Mouse (Mus musculus): ENCODE measurements around the gene Serpinb5. TPM values are rescaled to one million over a fixed set of nuclear protein-coding genes. Genes with fewer than 3 reads are reported as not detected.
"Not testable (repeated sequence)": the region's sequence is repeated elsewhere in the genome, so short reads cannot be mapped to it uniquely, and the experiment has no call there.

Gene Serpinb5
- polyA plus RNA-seq, 1 experiment from 2014 or later: not detected

GRCm38 (mm10) chr1:106883369-106883768 is 22.4 kb downstream of the Serpinb5 start:
- 80% methylated on average over 5 of the region's 5 CpGs for WGBS
- H3K36me3 ChIP-seq: no peaks in the 10 kb centered on the region
- DNase-seq (ENCODE audit: low spot score): no peak
- no peak overlapping the region for H3K4me3 ChIP-seq
- no peak overlapping the region for H3K27ac ChIP-seq
- no peaks in the 10 kb centered on the region for H3K4me1 ChIP-seq (replicated peaks)
- no peaks in the 10 kb centered on the region for H3K9me3 ChIP-seq
- no peaks in the 10 kb centered on the region for H3K27me3 ChIP-seq (ENCODE audit: insufficient read depth, poor library complexity, severe bottlenecking)

- H3K27ac ChIP-seq: no peak overlapping the region
- H3K4me3 ChIP-seq: no peak overlapping the region
- no peaks in the 10 kb centered on the region for H3K27me3 ChIP-seq (ENCODE audit: insufficient read depth, poor library complexity, severe bottlenecking)
- H3K9me3 ChIP-seq: no peaks in the 10 kb centered on the region
- no peaks in the 10 kb centered on the region for H3K36me3 ChIP-seq
- no peak for DNase-seq (ENCODE audit: low spot score)
- 10% methylated on average over 2 of the region's 2 CpGs for WGBS
- H3K4me1 ChIP-seq (replicated peaks): no peaks in the 10 kb centered on the region
These were observed 22.8 kb downstream of the Serpinb5 start for GRCm38 (mm10) chr1:106883812-106884211.

- H3K9me3 ChIP-seq; H3K36me3 ChIP-seq; DNase-seq (ENCODE audit: low spot score); H3K4me1 ChIP-seq (replicated peaks); H3K27ac ChIP-seq; H3K4me3 ChIP-seq; H3K27me3 ChIP-seq (ENCODE audit: insufficient read depth, poor library complexity, severe bottlenecking): not testable (repeated sequence)
These were observed 34.2 kb downstream of the Serpinb5 start for GRCm38 (mm10) chr1:106895142-106895541.

- H3K27ac ChIP-seq: no peak overlapping the region
- peak; percentile 20 for DNase-seq (ENCODE audit: low spot score)
- H3K27me3 ChIP-seq (ENCODE audit: insufficient read depth, poor library complexity, severe bottlenecking): no peaks in the 10 kb centered on the region
- no peaks in the 10 kb centered on the region for H3K4me1 ChIP-seq (replicated peaks)
- H3K9me3 ChIP-seq: no peaks in the 10 kb centered on the region
- WGBS: 39% methylated on average over 4 of the region's 4 CpGs
- H3K36me3 ChIP-seq: no peaks in the 10 kb centered on the region
- H3K4me3 ChIP-seq: no peak overlapping the region
These were observed 40.4 kb downstream of the Serpinb5 start for GRCm38 (mm10) chr1:106901406-106901805.

GRCm38 (mm10) chr1:106931954-106932353 is 71.0 kb downstream of the Serpinb5 start:
- Histone ChIP-seq H3K27me3 (ENCODE audit: insufficient read depth, poor library complexity, severe bottlenecking) (no peaks in the 10 kb centered on the region), H3K4me1 (replicated peaks) (no peaks in the 10 kb centered on the region), H3K4me3 (no peak overlapping the region), H3K9me3 (no peaks in the 10 kb centered on the region), H3K27ac (no peak overlapping the region), H3K36me3 (no peaks in the 10 kb centered on the region)
- DNase-seq (ENCODE audit: low spot score): no peak
- 82% methylated on average over 4 of the region's 4 CpGs for WGBS

Other genes with a start within 250 kb of the Serpinb5 start
- 8.2 and 8.3 TPM in 2 replicates for gene Bcl2, start 146.9 kb upstream of the Serpinb5 start, polyA plus RNA-seq (2016; fragmentation: Nextera tagmentation; extraction: Ambion mirVana)
- 6.6 and 8.0 TPM in 2 replicates for gene Kdsr, start 101.4 kb upstream of the Serpinb5 start, polyA plus RNA-seq (2016; fragmentation: Nextera tagmentation; extraction: Ambion mirVana)
- 58.1 and 64.5 TPM in 2 replicates for gene Vps4b, start 64.4 kb upstream of the Serpinb5 start, polyA plus RNA-seq (2016; fragmentation: Nextera tagmentation; extraction: Ambion mirVana)
- not detected in 2 replicates for gene Serpinb12, start 73.3 kb downstream of the Serpinb5 start, polyA plus RNA-seq (2016; fragmentation: Nextera tagmentation; extraction: Ambion mirVana)
- gene Serpinb13, start 119.8 kb downstream of the Serpinb5 start, polyA plus RNA-seq (2016; fragmentation: Nextera tagmentation; extraction: Ambion mirVana): not detected in 2 replicates
- gene Serpinb3a, start 191.1 kb downstream of the Serpinb5 start, polyA plus RNA-seq (2016; fragmentation: Nextera tagmentation; extraction: Ambion mirVana): not detected in 2 replicates
- gene Serpinb3d, start 222.3 kb downstream of the Serpinb5 start, polyA plus RNA-seq (2016; fragmentation: Nextera tagmentation; extraction: Ambion mirVana): not detected in 2 replicates